Mouse (Mus musculus) fat pad, adult 2 months (tissue): Measurements from ENCODE around the gene Olfr1084.
"Not testable (repeated sequence)": the region's sequence is repeated elsewhere in the genome, so short reads cannot be mapped to it uniquely, and the experiment has no call there.

Experiments used
- DNase-seq: peaks from one replicate; pipeline ENCODE4 v3.0.0-alpha.2; 2011; ENCODE audit warnings: low read depth, low spot score; ENCODE audit errors: extremely low read depth

Olfr1084 gene

DNA sequence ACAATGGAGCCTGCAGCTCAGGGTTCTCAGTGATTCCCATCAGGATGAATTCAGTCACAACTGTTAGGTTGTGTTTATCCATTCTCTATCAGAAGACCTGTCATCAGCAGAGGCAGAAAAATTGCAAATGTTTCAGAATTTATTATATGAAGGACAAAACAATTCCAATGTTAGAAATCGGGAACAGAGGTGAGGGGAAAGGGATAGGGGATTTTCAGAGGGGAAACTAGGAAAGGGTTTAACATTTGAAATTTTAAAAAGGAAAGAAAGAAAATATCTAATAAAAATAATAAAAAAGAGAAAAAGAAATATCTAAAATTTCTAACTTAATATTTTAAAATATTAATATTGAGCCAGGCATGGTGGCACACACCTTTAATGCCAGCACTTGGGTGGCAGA, at the start of gene Olfr1084:
Gene Olfr1084, minus strand, starts transcription at position 101 of the 400 bp plus-strand sequence.
- not testable (repeated sequence) for DNase-seq

DNA sequence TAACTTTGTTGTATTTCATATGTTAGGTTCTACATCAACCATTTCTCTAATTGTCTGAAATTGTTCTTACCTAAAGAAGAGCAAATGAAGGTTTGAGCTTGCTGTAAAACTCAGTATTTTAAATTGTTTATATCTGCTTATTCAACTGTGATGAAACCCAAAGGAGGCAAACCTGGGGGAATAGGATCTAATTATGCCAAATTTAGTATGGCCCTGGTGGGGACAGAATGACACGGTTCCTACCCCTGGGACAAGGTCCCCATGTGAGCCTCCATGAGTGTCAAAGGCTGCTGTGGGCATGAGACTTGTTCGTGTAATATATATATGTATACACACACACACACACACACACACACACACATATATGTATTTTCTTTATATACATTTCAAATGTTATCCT, 40.5 kb upstream of the Olfr1084 start, which contains the start of gene Olfr1086:
Gene Olfr1086, minus strand, starts transcription at position 101 of the 400 bp plus-strand sequence.
- no peak for DNase-seq

GRCm38 (mm10) chr2:86661919-86662318, 22.4 kb upstream of the Olfr1084 start, which contains the start of gene Olfr1085:
Olfr1085 (minus strand) TSS chr2:86662019.
- DNase-seq: no peak

DNA sequence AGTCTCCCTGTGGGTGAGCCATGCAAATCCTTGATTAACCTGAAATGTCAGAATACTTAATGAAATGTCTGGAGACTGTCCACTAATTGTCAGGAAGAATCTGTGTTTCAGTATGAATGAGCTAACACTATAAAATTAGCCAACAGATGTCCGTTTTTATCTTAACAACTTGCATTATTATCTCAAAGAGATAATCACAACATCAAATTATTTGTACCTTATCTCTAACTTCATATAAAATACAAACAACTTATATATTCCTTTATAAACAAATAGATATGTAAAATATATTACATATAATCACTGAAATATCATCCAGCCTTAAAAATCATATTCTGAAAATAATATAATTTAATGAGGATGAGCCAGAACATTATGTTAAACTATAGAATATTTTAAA, 40.7 kb downstream of the Olfr1084 start, which contains the start of gene Olfr1082:
Gene Olfr1082, minus strand, starts transcription at position 101 of the 400 bp plus-strand sequence.
- not testable (repeated sequence) for DNase-seq
